Mouse (Mus musculus) left cerebral cortex, adult 9 months (tissue): ENCODE measurements around the gene Decr2.
A peak's percentile ranks its signal among the peaks of the same experiment; 100 is the strongest.
"Not testable (repeated sequence)": the region's sequence is repeated elsewhere in the genome, so short reads cannot be mapped to it uniquely, and the experiment has no call there.

Experiments
- DNase-seq, 2 experiments: peaks; one replicate each; pipeline ENCODE4 v3.0.0; 2022; ENCODE audit warnings: low spot score in 2 of 2

Decr2 gene

DNA sequence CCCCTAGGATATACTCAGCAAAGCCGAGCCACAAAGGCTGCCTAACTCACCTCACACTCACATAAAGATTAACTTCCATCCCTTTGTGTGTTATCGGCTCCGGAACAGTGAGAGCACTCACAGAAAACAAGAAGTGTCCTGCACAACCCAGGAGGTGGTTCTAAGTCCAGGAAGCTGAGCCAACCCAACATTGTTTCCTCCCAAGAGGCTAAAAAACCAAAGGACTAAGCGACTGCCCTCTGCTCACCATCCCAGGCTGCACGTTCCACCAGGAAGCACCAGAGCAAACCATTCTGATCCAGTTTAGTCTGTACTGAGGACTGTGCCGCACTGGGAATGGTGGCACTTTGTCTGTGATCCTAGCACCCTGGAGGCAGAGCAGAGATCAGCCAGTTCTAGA, 25.2 kb downstream of the Decr2 start:
- no peak for DNase-seq

DNA sequence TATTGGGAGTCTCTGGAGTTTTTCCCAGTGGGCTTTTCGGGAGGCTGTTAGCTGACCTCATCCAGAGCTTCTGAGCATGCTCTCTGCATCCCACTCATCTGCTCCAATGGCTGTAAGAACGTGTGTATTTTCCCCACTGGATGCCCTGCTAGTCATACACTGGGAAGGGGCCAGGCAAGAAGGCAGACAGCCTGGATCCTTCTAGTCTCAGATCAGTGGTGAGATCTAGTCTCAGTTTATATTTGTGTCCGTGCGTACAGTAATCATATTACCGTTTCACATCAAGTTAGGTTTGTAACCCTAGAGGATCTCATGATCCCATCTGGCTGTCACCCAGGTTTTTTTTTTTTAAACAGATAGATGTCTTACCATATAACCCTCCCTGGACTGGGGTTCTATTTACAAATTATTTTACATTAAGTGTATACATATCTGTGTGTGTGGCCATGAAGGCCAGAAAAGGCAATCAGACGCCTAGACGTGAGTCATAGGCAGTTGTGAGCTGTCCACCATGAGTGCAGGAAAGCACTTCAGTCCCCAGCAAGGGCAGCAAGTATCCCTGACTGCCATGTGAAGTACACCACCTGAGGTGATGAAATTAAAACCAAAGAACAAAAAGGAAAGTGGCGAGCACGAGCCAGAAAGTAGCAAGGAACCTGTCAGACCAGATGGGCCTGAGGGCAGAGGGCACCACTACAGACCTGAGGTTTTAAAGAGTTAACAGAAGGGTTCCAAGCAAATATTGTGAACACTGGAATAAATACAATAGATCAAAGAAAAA, 32.2 kb downstream of the Decr2 start:
- DNase-seq: no peak

DNA sequence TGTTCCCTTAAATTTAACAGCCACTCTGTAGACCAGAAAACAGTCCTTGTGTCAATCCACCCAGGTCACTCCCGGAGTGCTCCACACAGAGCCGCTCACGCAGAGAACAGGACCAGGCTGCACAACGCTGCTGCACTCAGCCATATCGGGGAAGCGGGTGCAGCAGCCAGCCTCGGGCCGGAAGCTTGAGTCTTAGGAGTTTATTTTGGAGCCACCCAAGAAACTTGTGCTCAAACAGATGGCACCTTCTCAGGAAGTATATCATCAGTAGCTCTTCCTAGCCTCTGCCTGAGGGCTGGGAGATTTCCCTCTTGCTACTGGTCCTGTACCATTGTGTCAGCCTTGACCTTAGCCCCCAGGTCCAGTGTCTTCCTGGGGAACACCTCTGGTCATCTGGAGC, 32.9 kb downstream of the Decr2 start:
- peak in 1 of 2 experiments; percentile 52 for DNase-seq

DNA sequence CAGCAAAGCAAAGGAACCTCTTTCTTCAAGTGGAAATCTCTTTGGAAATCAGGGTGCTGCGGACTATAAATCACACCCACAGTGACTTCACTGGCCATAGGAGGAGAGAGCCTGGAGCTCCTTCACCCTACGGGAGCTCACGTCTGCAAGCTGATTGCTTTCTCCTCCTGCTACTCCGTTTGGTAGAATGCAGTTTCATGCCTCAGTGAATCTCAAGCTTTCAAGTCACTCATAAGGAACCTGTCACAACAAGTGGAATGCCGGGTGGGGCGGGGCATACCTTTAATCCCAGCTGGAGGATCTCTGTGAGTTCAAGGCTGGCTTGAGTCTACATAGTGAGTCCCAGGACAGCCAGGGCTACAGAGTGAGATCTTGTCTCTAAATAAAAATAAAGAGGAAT, 35.0 kb downstream of the Decr2 start:
- DNase-seq: no peak

DNA sequence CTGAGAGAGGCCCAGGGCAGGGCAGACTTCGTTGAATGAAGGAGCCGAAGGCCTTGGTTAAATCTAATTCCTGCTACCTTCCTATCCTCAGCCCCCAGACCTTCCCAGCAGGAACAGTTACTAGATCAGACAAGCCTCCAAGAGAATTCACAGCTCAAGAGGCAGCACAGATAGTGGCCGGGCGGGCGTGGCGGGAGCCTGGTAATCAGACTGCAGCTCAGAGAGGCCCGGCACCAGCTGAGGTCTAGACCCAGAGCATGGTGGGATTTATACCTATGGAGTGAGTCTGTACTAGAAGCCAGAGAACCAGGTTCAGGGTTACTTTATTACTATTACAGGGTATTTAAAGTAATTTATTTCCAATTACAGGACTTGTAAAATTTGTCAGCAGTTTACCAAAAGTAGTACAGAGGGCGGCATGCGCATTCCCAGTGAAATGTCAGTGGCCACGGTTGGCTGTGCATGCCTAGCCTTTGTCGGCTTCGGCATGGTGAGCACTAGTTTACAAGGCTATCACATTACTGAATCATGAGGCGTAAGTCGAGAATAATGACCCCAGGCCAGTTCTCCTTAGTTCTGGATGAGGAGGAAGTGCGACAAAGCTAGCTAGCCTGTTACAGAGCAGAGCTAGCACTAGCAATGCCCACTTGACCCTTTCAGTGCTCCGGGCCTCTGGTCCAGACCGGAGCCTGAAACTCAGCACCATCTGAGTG, 35.8 kb downstream of the Decr2 start:
- DNase-seq: no peak

DNA sequence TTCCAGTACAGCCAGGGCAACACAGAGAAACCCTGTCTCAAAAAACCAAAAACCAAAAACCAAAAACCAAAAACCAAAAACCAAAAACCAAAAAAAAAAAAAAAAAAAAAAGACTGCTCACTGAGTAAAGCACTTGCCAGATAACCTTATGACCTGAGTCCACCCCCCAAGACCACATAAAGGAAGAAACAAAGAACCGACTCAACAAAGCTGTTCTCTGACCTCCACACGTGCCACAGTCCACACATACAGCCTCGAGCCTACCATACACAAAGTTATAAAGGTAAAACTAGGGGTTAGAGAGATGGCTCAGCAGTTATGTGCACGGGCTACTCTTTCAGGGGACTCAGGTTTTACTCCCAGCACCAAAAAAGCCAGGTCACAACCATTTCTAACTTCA, 37.4 kb downstream of the Decr2 start:
- DNase-seq: no peak

DNA sequence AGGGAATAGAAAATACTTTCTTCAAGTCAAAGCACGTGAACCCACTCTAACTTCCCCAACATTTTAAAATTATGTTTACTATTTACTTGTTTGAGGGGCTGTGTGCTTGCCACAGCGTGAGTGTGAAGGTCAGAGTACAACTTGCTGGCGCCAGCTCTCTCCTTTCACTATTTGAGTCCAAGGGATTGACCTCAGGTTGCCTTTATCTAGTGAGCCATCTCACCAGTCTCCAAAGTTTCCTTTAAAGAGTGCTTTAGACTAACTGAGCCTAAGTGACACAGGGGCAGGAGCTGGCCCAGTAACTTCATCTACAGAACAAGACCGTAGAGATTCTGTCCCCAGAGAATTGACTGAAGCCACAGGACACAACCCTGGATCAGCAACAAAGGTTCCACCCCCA, 38.1 kb downstream of the Decr2 start:
- DNase-seq: no peak

DNA sequence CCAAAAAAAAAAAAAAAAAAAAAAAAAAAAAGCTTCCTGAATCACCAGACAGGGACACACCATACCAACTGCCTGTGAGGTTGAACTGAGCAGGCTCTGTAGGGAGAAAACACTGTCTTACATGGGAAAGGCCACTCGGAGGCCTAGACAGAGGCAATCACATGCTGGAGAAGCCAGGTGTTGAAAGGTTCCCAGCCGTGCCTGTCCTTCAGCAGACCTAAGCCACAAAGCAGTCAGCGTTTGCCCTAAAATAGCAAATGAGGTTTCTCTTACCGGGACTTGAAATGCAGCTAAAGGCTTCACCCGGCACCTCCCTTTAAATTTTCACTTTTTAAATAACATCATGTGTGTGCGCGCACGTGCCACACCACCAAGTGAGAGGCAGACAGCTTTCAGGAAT, 42.0 kb downstream of the Decr2 start:
- no peak for DNase-seq

DNA sequence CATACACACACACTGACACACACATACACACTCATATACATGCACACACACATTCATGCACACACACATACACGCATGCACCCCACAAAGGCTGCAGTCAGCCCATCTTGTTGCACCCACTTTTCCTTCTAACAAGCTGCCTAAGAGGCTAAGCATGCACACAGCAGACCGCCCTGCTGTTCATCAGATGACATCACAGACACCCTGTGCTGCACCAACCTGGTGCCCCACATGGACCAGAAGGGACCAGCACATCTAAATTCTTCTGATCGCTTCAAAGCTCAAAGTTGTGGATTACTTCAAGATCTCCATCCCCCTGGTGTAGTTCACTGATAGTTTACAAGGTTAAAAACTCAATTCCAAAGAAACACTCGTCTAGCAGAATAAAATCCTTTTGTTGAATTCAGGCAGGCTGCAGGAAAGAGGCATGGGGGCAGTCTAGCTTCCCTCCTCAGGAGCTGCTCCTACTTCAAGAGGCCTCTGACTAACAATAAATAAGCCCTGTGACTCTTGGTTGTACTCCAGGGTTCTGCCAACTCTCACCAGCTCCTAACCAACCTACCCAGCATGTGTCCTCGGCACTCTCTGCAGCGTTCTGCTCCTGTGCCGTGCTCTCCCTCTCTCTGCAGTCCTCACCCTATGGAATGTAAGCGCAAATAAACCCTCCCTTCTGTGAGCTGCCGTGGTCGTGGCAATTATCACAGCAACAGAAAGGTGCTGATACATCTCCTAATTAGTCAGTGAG, 43.7 kb downstream of the Decr2 start:
- no peak for DNase-seq

DNA sequence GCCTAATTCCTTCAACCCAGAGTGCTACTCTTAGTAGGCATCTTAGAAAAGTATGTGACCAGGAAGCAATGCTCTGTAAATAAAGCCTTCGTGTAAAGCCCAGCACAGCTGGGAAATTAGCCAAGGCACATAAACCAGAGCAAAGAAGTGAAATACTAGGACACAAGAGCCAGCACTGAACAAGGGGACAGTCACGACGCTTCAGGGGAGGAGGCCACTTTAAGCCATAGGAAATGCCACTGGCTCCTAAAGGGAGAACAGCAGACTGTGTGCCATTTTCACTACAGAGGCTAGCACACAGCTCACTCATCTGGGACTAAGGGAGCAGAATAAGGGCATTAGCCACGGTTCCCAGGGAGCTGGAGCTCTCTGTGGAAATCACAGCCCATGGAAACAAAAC, 44.9 kb downstream of the Decr2 start:
- no peak for DNase-seq

DNA sequence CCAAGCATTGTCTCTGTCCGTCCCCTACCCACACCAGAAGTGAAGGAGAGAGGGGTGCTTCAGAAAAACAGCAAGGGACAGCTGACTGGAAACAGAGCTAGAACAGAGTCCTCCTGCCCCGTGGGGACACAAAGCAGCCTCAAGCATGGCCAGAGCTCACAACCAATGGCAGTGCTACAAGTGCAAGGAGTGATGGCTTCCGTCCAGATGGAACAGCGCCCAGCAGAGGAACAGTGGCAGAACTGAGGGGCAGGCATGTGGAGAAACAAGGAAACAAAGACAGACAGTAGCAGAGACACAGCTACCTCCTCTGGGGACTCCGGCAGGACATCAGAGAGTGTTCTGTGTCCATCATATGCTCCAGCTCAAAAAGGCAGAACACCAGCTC, 46.9 kb downstream of the Decr2 start:
- peak in 1 of 2 experiments; percentile 85 for DNase-seq

DNA sequence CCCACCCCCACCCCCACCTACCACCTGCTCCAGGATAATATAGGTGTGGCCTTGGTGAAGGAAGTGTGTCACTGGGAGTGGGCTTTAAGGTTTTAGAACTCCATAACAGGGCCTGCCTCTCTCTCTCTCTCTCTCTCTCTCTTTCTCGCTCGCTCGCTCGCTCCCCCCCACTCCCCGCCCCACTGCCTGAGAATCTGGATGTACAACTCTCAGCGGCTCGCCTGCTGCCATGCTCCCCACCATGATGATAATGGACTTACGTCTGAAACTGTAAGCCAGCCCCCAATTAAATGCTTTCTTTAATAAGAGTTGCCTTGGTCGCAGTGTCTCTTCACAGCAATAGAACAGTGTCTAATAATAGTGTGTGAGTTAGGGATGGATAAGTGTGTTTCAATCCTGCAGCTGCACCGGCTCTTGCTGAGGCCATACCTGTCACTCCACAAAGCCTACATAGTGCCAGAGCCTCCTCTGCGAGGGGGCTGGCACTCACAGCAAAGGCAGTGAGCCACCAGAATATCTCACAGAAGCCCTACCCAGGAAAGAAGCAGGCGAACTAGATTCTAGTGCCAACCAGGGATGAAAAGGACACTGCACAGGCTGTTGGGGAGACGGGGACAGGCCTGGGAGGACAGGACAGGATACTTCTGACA, 47.4 kb downstream of the Decr2 start:
- DNase-seq: no peak

DNA sequence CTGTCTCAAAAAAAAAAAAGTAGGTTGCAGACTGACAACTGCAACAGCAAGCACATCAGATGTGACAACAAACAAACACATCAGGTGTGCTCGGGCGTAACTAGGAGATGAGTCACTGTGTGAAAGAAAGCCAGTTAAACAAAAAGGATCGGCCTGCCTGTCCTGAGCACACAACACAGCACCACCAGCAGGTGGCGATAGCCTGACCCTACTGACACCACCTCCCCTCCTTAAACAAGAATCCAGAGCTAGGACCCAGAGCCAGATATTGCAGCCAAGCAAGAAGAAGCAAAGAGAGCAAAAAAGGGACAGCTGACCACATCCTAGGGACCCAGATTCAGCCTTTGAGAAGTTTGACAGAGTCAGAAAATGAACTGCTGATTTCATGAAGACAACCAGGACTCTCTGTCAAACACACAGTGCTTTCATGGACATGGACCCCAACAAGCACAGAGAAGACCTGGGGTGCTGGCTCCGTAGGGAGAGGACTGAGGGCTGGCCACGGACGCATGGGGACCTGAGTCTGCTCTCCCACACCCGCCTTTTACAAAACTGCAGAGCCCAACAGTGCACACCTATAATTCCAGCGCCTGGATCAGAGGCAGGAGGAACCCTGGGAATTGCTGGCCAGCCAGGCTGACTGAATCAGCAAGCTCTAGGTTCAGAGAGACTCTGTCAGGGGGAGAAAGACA, 48.9 kb downstream of the Decr2 start:
- DNase-seq: peak in 1 of 2 experiments; percentile 60

DNA sequence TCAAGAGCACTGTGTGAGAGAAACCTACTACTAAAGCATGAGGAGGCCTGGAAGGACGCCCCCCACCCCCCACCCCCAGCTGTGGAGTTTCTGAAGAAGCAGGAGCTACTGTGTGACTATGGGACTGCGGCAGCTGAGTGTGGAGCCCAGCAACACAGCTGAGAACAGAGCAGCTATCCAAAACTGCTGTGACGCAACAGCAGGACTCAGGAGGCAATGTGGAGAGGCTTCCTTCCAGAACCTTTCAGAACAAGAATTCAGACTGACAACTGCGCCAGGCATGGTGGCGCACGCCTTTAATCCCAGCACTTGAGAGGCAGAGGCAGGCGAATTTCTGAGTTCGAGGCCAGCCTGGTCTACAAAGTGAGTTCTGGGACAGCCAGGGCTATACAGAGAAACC, 49.4 kb downstream of the Decr2 start:
- not testable (repeated sequence) for DNase-seq

DNA sequence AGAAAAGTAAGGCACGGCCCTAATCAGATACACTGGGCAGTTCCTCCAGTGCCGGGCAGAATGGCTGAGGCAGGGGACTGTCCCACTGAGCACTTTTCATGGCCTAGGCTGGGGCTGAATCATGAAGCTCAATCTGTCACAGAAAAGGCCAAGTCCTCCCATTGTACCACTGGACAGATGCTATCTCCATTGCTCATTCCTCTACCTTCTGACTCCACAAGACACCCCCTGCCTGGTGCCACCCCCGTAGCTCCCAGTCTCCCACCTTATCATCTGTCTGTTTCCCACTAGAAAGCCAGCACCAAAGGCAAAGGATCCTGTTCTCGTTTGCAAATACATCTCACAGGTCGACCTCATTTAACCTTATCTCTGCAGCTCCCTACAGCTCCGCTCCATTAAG, 58.1 kb downstream of the Decr2 start:
- no peak for DNase-seq

DNA sequence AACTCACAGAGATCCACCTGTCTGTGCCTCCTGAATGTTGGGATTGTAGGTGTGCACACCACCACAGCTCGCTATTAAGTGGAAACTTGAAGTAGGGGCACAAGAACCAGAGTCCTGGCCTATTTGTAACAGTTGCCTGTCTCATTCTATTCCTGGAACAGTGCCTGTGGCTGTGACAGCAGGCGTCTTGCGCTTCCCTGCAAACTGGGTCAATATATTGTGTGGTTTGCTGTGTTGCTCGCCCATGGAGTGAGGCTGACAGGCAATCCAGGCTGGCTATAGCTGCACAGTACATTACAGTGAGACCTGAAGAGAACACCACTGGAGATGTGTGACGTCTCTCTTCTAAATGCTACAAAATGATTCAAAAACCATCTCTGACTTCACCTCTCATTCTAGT, 58.6 kb downstream of the Decr2 start:
- DNase-seq: no peak
